Mouse (Mus musculus) liver, adult 2 months (tissue): ENCODE data around the gene Eml1.

Experiments
- CTCF ChIP-seq: fragments of 200-500 bp; IDR thresholded peaks from 2 replicates; pipeline ENCODE4 v1.5.1; 2011; ENCODE audit warnings: low read depth, low read length, control low read depth
- POLR2A ChIP-seq: fragments of 200-500 bp; IDR thresholded peaks from 2 replicates; pipeline ENCODE4 v1.6.1; 2011; ENCODE audit warnings: low read length, control low read depth; ENCODE audit not compliant: insufficient read depth; ENCODE audit errors: extremely low read depth

DNA sequence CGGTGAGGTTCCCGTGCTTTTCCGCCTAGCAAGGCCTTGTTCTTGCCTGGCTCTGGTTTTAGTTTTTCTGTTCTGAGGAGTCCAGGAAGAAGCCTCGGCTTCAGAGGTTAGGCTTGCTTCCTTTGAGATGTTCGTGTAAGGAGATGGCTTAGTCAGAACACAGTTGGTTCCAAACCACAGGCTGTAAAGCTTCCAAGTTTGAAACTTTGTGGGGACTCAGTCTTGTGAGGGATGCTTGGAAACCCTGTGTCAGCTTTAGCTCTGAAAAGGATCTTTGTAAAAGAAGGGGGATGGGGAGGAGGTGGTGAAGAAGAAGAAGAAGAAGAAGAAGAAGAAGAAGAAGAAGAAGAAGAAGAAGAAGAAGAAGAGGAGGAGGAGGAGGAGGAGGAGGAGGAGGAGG lies 118.3 kb downstream of the Eml1 start:
- TF ChIP-seq CTCF (no peak), POLR2A (no peak)
